Mouse (Mus musculus) kidney, adult 10 weeks (tissue): ENCODE results near the gene Akap11. TPM values are rescaled to one million over a fixed set of nuclear protein-coding genes. Genes with fewer than 3 reads are reported as not detected.

Source experiments
- polyA plus RNA-seq: library from polyadenylated mRNA; stranded (reverse); fragments of 350-450 nt; fragmentation: Illumina TruSeq; extraction: RNeasy Lipid Tissue Mini Kit (QIAGEN cat#74804); gene quantifications from one replicate; pipeline ENCODE4 v1.2.3, GENCODE M21; 2014; ENCODE audit warnings: low read depth, low replicate concordance

The Akap11 gene
- 80.2 TPM for polyA plus RNA-seq

GRCm38 (mm10) chr14:78536281-78537165 lies at the start of gene Akap11:
Gene Akap11 (minus strand): TSS chr14:78536808.

Other genes with a start within 250 kb of the Akap11 start
- not detected for gene Tnfsf11, start 228.8 kb downstream of the Akap11 start, polyA plus RNA-seq
- gene Dgkh, start 196.0 kb upstream of the Akap11 start, polyA plus RNA-seq: 8.2 TPM